Mouse (Mus musculus): ENCODE measurements around the gene Lrrc75a. TPM values are rescaled to one million over a fixed set of nuclear protein-coding genes. Genes with fewer than 3 reads are reported as not detected.

The Lrrc75a gene
- polyA plus RNA-seq, 1 experiment from 2014 or later, result 1.3 TPM

GRCm38 (mm10) chr11:62613657-62614365, 34.5 kb downstream of the Lrrc75a start:
- peak; percentile 73 for DNase-seq
- 0 out of 2 replicates have a peak, but pooled peaks cover 4% of the 10 kb centered on the region for H3K36me3 ChIP-seq
- no peaks in the 10 kb centered on the region for H3K27me3 ChIP-seq
- no peak overlapping the region for H3K27ac ChIP-seq
- ATAC-seq (ENCODE audit: low read depth), result peak; percentile 63
- H3K9ac ChIP-seq, result no peak overlapping the region
- peaks cover 11% of the 10 kb centered on the region; the same call in 1 of the 2 replicates for H3K4me1 ChIP-seq (replicated peaks)
- no peaks in the 10 kb centered on the region for H3K9me3 ChIP-seq (replicated peaks)
- no peak overlapping the region; the same call in 1 of the 2 replicates for H3K4me2 ChIP-seq
- no peak overlapping the region for H3K4me3 ChIP-seq (replicated peaks)
- WGBS (ENCODE audit: insufficient replicate concordance), result 36% methylated on average over 19 of the region's 19 CpGs

- no peak overlapping the region for H3K4me2 ChIP-seq
- 79% methylated on average over 10 of the region's 10 CpGs for WGBS (ENCODE audit: insufficient replicate concordance)
- no peak for DNase-seq
- H3K4me1 ChIP-seq (replicated peaks), result peaks cover 11% of the 10 kb centered on the region; the same call in 1 of the 2 replicates
- H3K27ac ChIP-seq, result no peak overlapping the region
- no peak for ATAC-seq (ENCODE audit: low read depth)
- no peaks in the 10 kb centered on the region for H3K9me3 ChIP-seq (replicated peaks)
- H3K27me3 ChIP-seq, result no peaks in the 10 kb centered on the region
- no peak overlapping the region for H3K9ac ChIP-seq
- peaks cover 15% of the 10 kb centered on the region for H3K36me3 ChIP-seq
- no peak overlapping the region for H3K4me3 ChIP-seq (replicated peaks)
Observed at GRCm38 (mm10) chr11:62612604-62613003, 35.7 kb downstream of the Lrrc75a start.

GRCm38 (mm10) chr11:62610304-62610703, 38.0 kb downstream of the Lrrc75a start:
- ATAC-seq (ENCODE audit: low read depth) (no peak), DNase-seq (no peak)
- WGBS (ENCODE audit: insufficient replicate concordance), result 67% methylated on average over 6 of the region's 6 CpGs
- no peak overlapping the region for H3K4me2 ChIP-seq
- H3K9ac ChIP-seq, result no peak overlapping the region
- no peaks in the 10 kb centered on the region for H3K9me3 ChIP-seq (replicated peaks)
- peaks cover 18% of the 10 kb centered on the region for H3K4me1 ChIP-seq (replicated peaks)
- H3K27ac ChIP-seq, result no peak overlapping the region
- H3K4me3 ChIP-seq (replicated peaks), result no peak overlapping the region
- peaks cover 38% of the 10 kb centered on the region for H3K36me3 ChIP-seq
- no peaks in the 10 kb centered on the region for H3K27me3 ChIP-seq

- Histone ChIP-seq H3K4me1 (replicated peaks) (peaks cover 26% of the 10 kb centered on the region), H3K36me3 (peaks cover 50% of the 10 kb centered on the region), H3K4me3 (replicated peaks) (no peak overlapping the region), H3K9me3 (replicated peaks) (no peaks in the 10 kb centered on the region), H3K9ac (no peak overlapping the region), H3K27me3 (no peaks in the 10 kb centered on the region), H3K27ac (no peak overlapping the region), H3K4me2 (no peak overlapping the region)
- WGBS (ENCODE audit: insufficient replicate concordance), result 52% methylated on average over 10 of the region's 10 CpGs
- DNase-seq (no peak), ATAC-seq (ENCODE audit: low read depth) (no peak)
Observed at GRCm38 (mm10) chr11:62608826-62609675, 39.3 kb downstream of the Lrrc75a start.

GRCm38 (mm10) chr11:62607952-62608201, 40.4 kb downstream of the Lrrc75a start:
- Histone ChIP-seq H3K27me3 (no peaks in the 10 kb centered on the region), H3K4me1 (replicated peaks) (peaks cover 23% of the 10 kb centered on the region), H3K4me3 (replicated peaks) (no peak overlapping the region), H3K4me2 (no peak overlapping the region), H3K9me3 (replicated peaks) (no peaks in the 10 kb centered on the region), H3K9ac (no peak overlapping the region), H3K27ac (0 out of 2 replicates have a peak overlapping the region, but pooled peaks have one; percentile 95), H3K36me3 (peaks cover 60% of the 10 kb centered on the region)
- 85% methylated on average over 1 of the region's 1 CpGs for WGBS (ENCODE audit: insufficient replicate concordance)
- DNase-seq (no peak), ATAC-seq (ENCODE audit: low read depth) (no peak)

GRCm38 (mm10) chr11:62607170-62607951, 41.0 kb downstream of the Lrrc75a start:
- WGBS (ENCODE audit: insufficient replicate concordance), result 73% methylated on average over 10 of the region's 10 CpGs
- no peak overlapping the region for H3K9ac ChIP-seq
- no peaks in the 10 kb centered on the region for H3K27me3 ChIP-seq
- DNase-seq, result no peak
- peak overlapping the region; percentile 95; the same call in 1 of the 2 replicates for H3K27ac ChIP-seq
- peaks cover 60% of the 10 kb centered on the region for H3K36me3 ChIP-seq
- no peaks in the 10 kb centered on the region for H3K9me3 ChIP-seq (replicated peaks)
- no peak overlapping the region for H3K4me3 ChIP-seq (replicated peaks)
- no peak overlapping the region for H3K4me2 ChIP-seq
- H3K4me1 ChIP-seq (replicated peaks), result peaks cover 23% of the 10 kb centered on the region
- ATAC-seq (ENCODE audit: low read depth), result no peak

GRCm38 (mm10) chr11:62606299-62607169, 41.8 kb downstream of the Lrrc75a start:
- peak; percentile 8; the same call in 1 of the 2 replicates for ATAC-seq (ENCODE audit: low read depth)
- H3K27me3 ChIP-seq, result no peaks in the 10 kb centered on the region
- 49% methylated on average over 10 of the region's 10 CpGs for WGBS (ENCODE audit: insufficient replicate concordance)
- peak overlapping the region; percentile 95 for H3K27ac ChIP-seq
- H3K4me1 ChIP-seq (replicated peaks), result peaks cover 30% of the 10 kb centered on the region
- H3K36me3 ChIP-seq, result peaks cover 60% of the 10 kb centered on the region
- no peak for DNase-seq
- no peak overlapping the region for H3K4me3 ChIP-seq (replicated peaks)
- no peak overlapping the region for H3K4me2 ChIP-seq
- H3K9me3 ChIP-seq (replicated peaks), result no peaks in the 10 kb centered on the region
- H3K9ac ChIP-seq, result no peak overlapping the region; the same call in 1 of the 2 replicates

GRCm38 (mm10) chr11:62605619-62606298, 42.6 kb downstream of the Lrrc75a start:
- WGBS (ENCODE audit: insufficient replicate concordance), result 29% methylated on average over 10 of the region's 10 CpGs
- no peaks in the 10 kb centered on the region for H3K27me3 ChIP-seq
- ATAC-seq (ENCODE audit: low read depth), result peak; percentile 25
- no peak for DNase-seq
- peak overlapping the region; percentile 82 for H3K4me3 ChIP-seq (replicated peaks)
- H3K9me3 ChIP-seq (replicated peaks), result no peaks in the 10 kb centered on the region
- peaks cover 60% of the 10 kb centered on the region for H3K36me3 ChIP-seq
- peak overlapping the region; percentile 95 for H3K27ac ChIP-seq
- peak overlapping the region; percentile 77 for H3K4me2 ChIP-seq
- H3K9ac ChIP-seq, result peak overlapping the region; percentile 93
- peaks cover 31% of the 10 kb centered on the region for H3K4me1 ChIP-seq (replicated peaks)

- Histone ChIP-seq H3K36me3 (peaks cover 60% of the 10 kb centered on the region), H3K4me1 (replicated peaks) (peaks cover 31% of the 10 kb centered on the region), H3K4me2 (peak overlapping the region; percentile 77), H3K4me3 (replicated peaks) (peak overlapping the region; percentile 82), H3K9ac (peak overlapping the region; percentile 93), H3K9me3 (replicated peaks) (no peaks in the 10 kb centered on the region), H3K27me3 (no peaks in the 10 kb centered on the region), H3K27ac (peak overlapping the region; percentile 95)
- no peak for DNase-seq
- no peak; the same call in 1 of the 2 replicates for ATAC-seq (ENCODE audit: low read depth)
- WGBS (ENCODE audit: insufficient replicate concordance), result 16% methylated on average over 3 of the region's 3 CpGs
Observed at GRCm38 (mm10) chr11:62604886-62605618, 43.3 kb downstream of the Lrrc75a start.

All from liver, embryonic 13.5 days (tissue).